Mouse (Mus musculus): ENCODE measurements around the gene Hspd1. TPM values are rescaled to one million over a fixed set of nuclear protein-coding genes. Genes with fewer than 3 reads are reported as not detected.
"Not testable (repeated sequence)": the region's sequence is repeated elsewhere in the genome, so short reads cannot be mapped to it uniquely, and the experiment has no call there.

The Hspd1 gene
- polyA plus RNA-seq, 1 experiment from 2014 or later, result 80.8 TPM

DNA sequence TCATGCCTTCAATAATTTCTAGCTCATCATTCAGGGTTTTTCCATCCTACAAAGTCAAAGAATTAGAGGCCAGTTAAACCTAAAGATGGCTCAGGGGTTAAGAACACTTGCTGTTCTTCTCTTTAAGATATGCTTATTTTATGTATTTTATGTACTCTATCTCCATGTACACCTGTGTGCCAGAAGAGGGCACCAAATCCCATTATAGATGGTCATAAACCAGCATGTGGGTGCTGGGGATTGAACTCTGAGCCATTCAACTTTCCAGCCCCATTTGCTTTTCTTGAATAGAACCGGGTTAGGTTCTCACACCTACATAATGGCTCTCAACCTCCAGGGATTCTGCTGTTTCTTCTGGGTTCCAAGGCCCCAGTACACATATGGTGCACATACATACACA lies 5.9 kb downstream of the Hspd1 start:
- WGBS, result 93% methylated on average over 1 of the region's 1 CpGs
- no peak for ATAC-seq
- TF ChIP-seq CTCF (IDR thresholded peaks at IDR 0.05) (peak; percentile 43; the same call in 1 of the 2 replicates), EP300 (IDR thresholded peaks at IDR 0.05) (no peak)
- no peaks in the 10 kb centered on the region for H3K27me3 ChIP-seq (replicated peaks; ENCODE audit: insufficient read depth, low read length)
- H3K4me1 ChIP-seq (ENCODE audit: insufficient read depth, low read depth, low read length), result no peaks in the 10 kb centered on the region
- no peak overlapping the region for H3K4me3 ChIP-seq (ENCODE audit: low read depth, low read length)
- H3K9me3 ChIP-seq (ENCODE audit: low read length), result no peaks in the 10 kb centered on the region
- no peak for DNase-seq (ENCODE audit: low spot score)
- no peak overlapping the region for H3K4me2 ChIP-seq (replicated peaks; ENCODE audit: low read depth, low read length)
- H3K36me3 ChIP-seq (ENCODE audit: insufficient read depth, low read length), result peaks cover 32% of the 10 kb centered on the region
- no peak overlapping the region for H3K27ac ChIP-seq (ENCODE audit: low read length)
- H3K9ac ChIP-seq (replicated peaks; ENCODE audit: low read depth), result no peak overlapping the region

DNA sequence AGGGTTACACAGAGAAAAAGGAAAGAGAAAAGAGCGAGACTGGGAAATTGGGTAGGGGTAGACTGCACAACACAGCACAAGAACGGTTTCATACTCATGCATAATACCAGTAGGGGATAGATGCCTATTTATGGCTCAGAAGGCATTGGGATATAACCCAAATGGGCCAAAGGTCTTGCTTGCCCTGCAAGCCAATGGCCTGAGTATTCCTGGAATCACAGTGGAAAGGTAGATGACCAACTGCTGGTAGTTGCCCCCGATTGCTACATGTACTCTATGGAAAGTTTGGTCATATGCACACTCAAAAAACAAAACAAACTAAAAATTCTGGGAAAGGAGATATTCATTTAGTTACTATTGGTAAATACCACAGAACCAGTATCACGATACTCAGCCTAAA lies 8.4 kb downstream of the Hspd1 start:
- H3K9ac ChIP-seq (replicated peaks; ENCODE audit: low read depth), result no peak overlapping the region
- WGBS, result 90% methylated on average over 4 of the region's 4 CpGs
- H3K27ac ChIP-seq (ENCODE audit: low read length), result no peak overlapping the region
- H3K9me3 ChIP-seq (ENCODE audit: low read length), result no peaks in the 10 kb centered on the region
- no peaks in the 10 kb centered on the region for H3K4me1 ChIP-seq (ENCODE audit: insufficient read depth, low read depth, low read length)
- peaks cover 32% of the 10 kb centered on the region for H3K36me3 ChIP-seq (ENCODE audit: insufficient read depth, low read length)
- ATAC-seq (no peak), DNase-seq (ENCODE audit: low spot score) (no peak)
- no peak for TF ChIP-seq EP300 (IDR thresholded peaks at IDR 0.05)
- no peak for TF ChIP-seq CTCF (IDR thresholded peaks at IDR 0.05)
- no peak overlapping the region for H3K4me2 ChIP-seq (replicated peaks; ENCODE audit: low read depth, low read length)
- no peak overlapping the region for H3K4me3 ChIP-seq (ENCODE audit: low read depth, low read length)
- no peaks in the 10 kb centered on the region for H3K27me3 ChIP-seq (replicated peaks; ENCODE audit: insufficient read depth, low read length)

GRCm38 (mm10) chr1:55076849-55077516 lies 11.1 kb downstream of the Hspd1 start:
- Histone ChIP-seq H3K4me3 (ENCODE audit: low read depth, low read length) (no peak overlapping the region), H3K36me3 (ENCODE audit: insufficient read depth, low read length) (peaks cover 27% of the 10 kb centered on the region), H3K4me1 (ENCODE audit: insufficient read depth, low read depth, low read length) (no peaks in the 10 kb centered on the region), H3K27ac (ENCODE audit: low read length) (no peak overlapping the region), H3K9me3 (ENCODE audit: low read length) (no peaks in the 10 kb centered on the region), H3K27me3 (replicated peaks; ENCODE audit: insufficient read depth, low read length) (no peaks in the 10 kb centered on the region), H3K4me2 (replicated peaks; ENCODE audit: low read depth, low read length) (no peak overlapping the region), H3K9ac (replicated peaks; ENCODE audit: low read depth) (no peak overlapping the region)
- ATAC-seq, result 0 out of 2 replicates have a peak, but pooled peaks have one; percentile 30
- 83% methylated on average over 2 of the region's 2 CpGs for WGBS
- no peak for DNase-seq (ENCODE audit: low spot score)
- TF ChIP-seq CTCF (IDR thresholded peaks at IDR 0.05) (no peak), EP300 (IDR thresholded peaks at IDR 0.05) (no peak)

DNA sequence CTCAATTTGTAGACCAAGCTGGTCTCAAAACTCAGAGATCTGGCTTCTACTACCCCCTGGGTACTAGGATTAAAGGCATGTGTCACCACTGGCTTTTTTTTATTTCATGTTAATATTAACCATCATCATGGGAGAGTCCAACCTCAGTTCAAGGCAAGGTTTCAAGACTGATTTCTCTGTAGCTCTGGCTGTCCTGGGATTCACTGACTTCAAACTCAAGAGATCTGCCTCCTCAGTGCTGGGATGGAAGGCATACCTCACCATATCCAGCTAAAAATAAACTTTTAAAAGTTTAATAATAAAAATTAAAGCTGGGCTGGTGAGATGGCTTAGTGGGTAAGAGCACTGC lies 11.7 kb downstream of the Hspd1 start:
- H3K9me3 ChIP-seq (ENCODE audit: low read length), result no peaks in the 10 kb centered on the region
- no peaks in the 10 kb centered on the region for H3K27me3 ChIP-seq (replicated peaks; ENCODE audit: insufficient read depth, low read length)
- H3K4me2 ChIP-seq (replicated peaks; ENCODE audit: low read depth, low read length), result no peak overlapping the region
- no peak overlapping the region for H3K4me3 ChIP-seq (ENCODE audit: low read depth, low read length)
- H3K9ac ChIP-seq (replicated peaks; ENCODE audit: low read depth), result no peak overlapping the region
- no peak for ATAC-seq
- H3K36me3 ChIP-seq (ENCODE audit: insufficient read depth, low read length), result peaks cover 29% of the 10 kb centered on the region
- DNase-seq (ENCODE audit: low spot score), result no peak
- H3K27ac ChIP-seq (ENCODE audit: low read length), result no peak overlapping the region
- H3K4me1 ChIP-seq (ENCODE audit: insufficient read depth, low read depth, low read length), result no peaks in the 10 kb centered on the region
- TF ChIP-seq CTCF (IDR thresholded peaks at IDR 0.05) (no peak), EP300 (IDR thresholded peaks at IDR 0.05) (no peak)

- WGBS, result 55% methylated on average over 5 of the region's 5 CpGs
- Histone ChIP-seq H3K27me3 (replicated peaks; ENCODE audit: insufficient read depth, low read length) (no peaks in the 10 kb centered on the region), H3K36me3 (ENCODE audit: insufficient read depth, low read length) (peaks cover 24% of the 10 kb centered on the region), H3K4me2 (replicated peaks; ENCODE audit: low read depth, low read length) (no peak overlapping the region), H3K9me3 (ENCODE audit: low read length) (no peaks in the 10 kb centered on the region), H3K9ac (replicated peaks; ENCODE audit: low read depth) (no peak overlapping the region), H3K27ac (ENCODE audit: low read length) (no peak overlapping the region), H3K4me1 (ENCODE audit: insufficient read depth, low read depth, low read length) (no peaks in the 10 kb centered on the region), H3K4me3 (ENCODE audit: low read depth, low read length) (no peak overlapping the region)
- no peak for ATAC-seq
- TF ChIP-seq CTCF (IDR thresholded peaks at IDR 0.05) (no peak), EP300 (IDR thresholded peaks at IDR 0.05) (no peak)
- DNase-seq (ENCODE audit: low spot score), result no peak
Observed at GRCm38 (mm10) chr1:55075652-55076394, 12.2 kb downstream of the Hspd1 start.

GRCm38 (mm10) chr1:55074757-55075156 lies 13.3 kb downstream of the Hspd1 start:
- Histone ChIP-seq H3K9ac (replicated peaks; ENCODE audit: low read depth) (no peak overlapping the region), H3K4me3 (ENCODE audit: low read depth, low read length) (no peak overlapping the region), H3K4me2 (replicated peaks; ENCODE audit: low read depth, low read length) (no peak overlapping the region), H3K27me3 (replicated peaks; ENCODE audit: insufficient read depth, low read length) (no peaks in the 10 kb centered on the region), H3K4me1 (ENCODE audit: insufficient read depth, low read depth, low read length) (no peaks in the 10 kb centered on the region), H3K27ac (ENCODE audit: low read length) (no peak overlapping the region), H3K36me3 (ENCODE audit: insufficient read depth, low read length) (peaks cover 21% of the 10 kb centered on the region), H3K9me3 (ENCODE audit: low read length) (no peaks in the 10 kb centered on the region)
- no peak for TF ChIP-seq EP300 (IDR thresholded peaks at IDR 0.05)
- DNase-seq (ENCODE audit: low spot score) (no peak), ATAC-seq (no peak)
- 39% methylated on average over 2 of the region's 2 CpGs for WGBS

- H3K4me2 ChIP-seq (replicated peaks; ENCODE audit: low read depth, low read length); H3K4me1 ChIP-seq (ENCODE audit: insufficient read depth, low read depth, low read length); H3K9me3 ChIP-seq (ENCODE audit: low read length); DNase-seq (ENCODE audit: low spot score); H3K27ac ChIP-seq (ENCODE audit: low read length); H3K27me3 ChIP-seq (replicated peaks; ENCODE audit: insufficient read depth, low read length); H3K9ac ChIP-seq (replicated peaks; ENCODE audit: low read depth); ATAC-seq; H3K4me3 ChIP-seq (ENCODE audit: low read depth, low read length): not testable (repeated sequence)
- H3K36me3 ChIP-seq (ENCODE audit: insufficient read depth, low read length), result peaks cover 22% of the 10 kb centered on the region
Observed at GRCm38 (mm10) chr1:55072328-55072727, 15.7 kb downstream of the Hspd1 start.
